Comparison of ENCODE assay signal across 10 mouse cellular contexts in the genomic region with DNA sequence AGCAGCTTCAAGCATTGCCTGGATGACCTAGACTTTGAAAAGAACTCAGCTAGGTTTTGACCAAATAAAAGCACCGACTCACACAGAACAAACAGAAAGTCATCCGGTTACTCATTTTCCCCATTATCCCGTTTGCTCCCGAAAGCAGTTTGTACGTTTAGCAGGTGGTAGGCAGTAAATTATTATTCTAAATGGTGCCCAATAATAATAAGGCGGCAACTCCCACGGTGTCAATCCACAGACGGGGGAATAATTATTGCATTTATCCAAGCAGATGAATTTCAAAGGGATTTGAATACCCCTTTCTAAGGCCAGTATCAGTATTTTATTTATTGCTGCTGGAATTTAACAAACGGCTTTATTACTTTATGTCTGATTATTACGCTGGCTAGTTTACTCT. TPM values are rescaled to one million over a fixed set of nuclear protein-coding genes. Genes with fewer than 3 reads are reported as not detected.
DNase-seq lines count a peak whose midpoint lies in the region; ATAC-seq and TF ChIP-seq lines count a peak whose summit lies in the region.
"Had no signal": no experiment of that assay in that cellular context is flagged by ENCODE, and none has a peak within 500 bp of the region (broad histone marks: within the 10 kb centered on the region; RNA-seq: fewer than 3 reads in every experiment).

No protein-coding gene starts in this region.

- intact Hi-C loops in left cerebral cortex, adult 2 months (cut with DNase I) = no loop called here

- DNase-seq in heart, postnatal 0 days (ENCODE audit: low spot score) = no peak
- DNase-seq in heart, adult 9 months (ENCODE audit: low spot score in 2 of 2) = no peak
- no peak for DNase-seq in midbrain, postnatal 0 days (ENCODE audit: low spot score)
- DNase-seq in spleen, adult 12 weeks (ENCODE audit: low spot score) = no peak
- DNase-seq in left cerebral cortex, adult 2 months (ENCODE audit: extremely low spot score in 1 of 2, low spot score in 2 of 2) = no peak
- DNase-seq in adrenal gland, postnatal 25 days = no peak
- DNase-seq: liver, embryonic 13.5 days; thymus, adult 18-20 months had no signal

- 83% methylated on average over 10 of the region's 10 CpGs for WGBS in heart, postnatal 0 days
- WGBS in embryonic facial prominence, embryonic 15.5 days = 52% methylated on average over 10 of the region's 10 CpGs
- WGBS in hindbrain, embryonic 16.5 days = 34% methylated on average over 10 of the region's 10 CpGs
- 23% methylated on average over 10 of the region's 10 CpGs for WGBS in midbrain, postnatal 0 days

- H3K9me3 ChIP-seq in heart, postnatal 0 days (replicated peaks; ENCODE audit: control insufficient read depth, low read length) = no peaks in the 10 kb centered on the region
- no peaks in the 10 kb centered on the region for H3K9me3 ChIP-seq in embryonic facial prominence, embryonic 15.5 days (replicated peaks)
- H3K9me3 ChIP-seq in hindbrain, embryonic 16.5 days (ENCODE audit: control insufficient read depth, low read length) = no peaks in the 10 kb centered on the region
- H3K9me3 ChIP-seq in midbrain, postnatal 0 days (ENCODE audit: low read length) = no peaks in the 10 kb centered on the region
- H3K9me3 ChIP-seq: liver, embryonic 13.5 days had no signal

- ATAC-seq in heart, postnatal 0 days (ENCODE audit: insufficient read depth, low read depth) = no peak
- no peak for ATAC-seq in embryonic facial prominence, embryonic 15.5 days (ENCODE audit: insufficient number of reproducible peaks, low FRiP score, low TSS enrichment, low read depth)
- ATAC-seq in hindbrain, embryonic 16.5 days = no peak
- no peak for ATAC-seq in midbrain, postnatal 0 days (ENCODE audit: low FRiP score)

- TF ChIP-seq EP300 in heart, postnatal 0 days (IDR thresholded peaks at IDR 0.05; ENCODE audit: low read depth) = no peak

- H3K36me3 ChIP-seq in heart, postnatal 0 days (replicated peaks; ENCODE audit: control insufficient read depth, insufficient read depth, low read length) = no peaks in the 10 kb centered on the region
- no peaks in the 10 kb centered on the region for H3K36me3 ChIP-seq in embryonic facial prominence, embryonic 15.5 days
- no peaks in the 10 kb centered on the region for H3K36me3 ChIP-seq in hindbrain, embryonic 16.5 days (ENCODE audit: control insufficient read depth, insufficient read depth, low read length)
- no peaks in the 10 kb centered on the region for H3K36me3 ChIP-seq in midbrain, postnatal 0 days (ENCODE audit: insufficient read depth, low read length)
- H3K36me3 ChIP-seq: liver, embryonic 13.5 days had no signal

- no peak for TF ChIP-seq CTCF in heart, postnatal 0 days (IDR thresholded peaks at IDR 0.05; ENCODE audit: low read depth)
- no peak for TF ChIP-seq CTCF in midbrain, postnatal 0 days (IDR thresholded peaks at IDR 0.05)
- no peak for TF ChIP-seq CTCF in left cerebral cortex, adult 2 months (IDR thresholded peaks at IDR 0.05)

- H3K9ac ChIP-seq in heart, postnatal 0 days (replicated peaks; ENCODE audit: low read depth, low read length) = no peak overlapping the region
- no peak overlapping the region for H3K9ac ChIP-seq in embryonic facial prominence, embryonic 15.5 days
- peak overlapping the region; percentile 33; the same call in 1 of the 2 replicates for H3K9ac ChIP-seq in hindbrain, embryonic 16.5 days (ENCODE audit: low read depth, low read length)
- peak overlapping the region; percentile 93 for H3K9ac ChIP-seq in midbrain, postnatal 0 days (replicated peaks; ENCODE audit: low read length, poor library complexity, severe bottlenecking)
- H3K9ac ChIP-seq: liver, embryonic 13.5 days had no signal

- H3K4me2 ChIP-seq in heart, postnatal 0 days (ENCODE audit: low read depth, low read length) = peak overlapping the region; percentile 100
- H3K4me2 ChIP-seq in embryonic facial prominence, embryonic 15.5 days (replicated peaks) = peak overlapping the region; percentile 74; the same call in 1 of the 2 replicates
- H3K4me2 ChIP-seq in hindbrain, embryonic 16.5 days (ENCODE audit: low read length) = peak overlapping the region; percentile 81
- peak overlapping the region; percentile 77 for H3K4me2 ChIP-seq in midbrain, postnatal 0 days (ENCODE audit: low read depth, low read length, poor library complexity, severe bottlenecking)

- H3K4me3 ChIP-seq in heart, postnatal 0 days (ENCODE audit: low read depth, low read length) = no peak overlapping the region
- H3K4me3 ChIP-seq in embryonic facial prominence, embryonic 15.5 days (replicated peaks) = peak overlapping the region; percentile 73
- H3K4me3 ChIP-seq in hindbrain, embryonic 16.5 days (ENCODE audit: low read length) = peak overlapping the region; percentile 88
- peak overlapping the region; percentile 73; the same call in 1 of the 2 replicates for H3K4me3 ChIP-seq in midbrain, postnatal 0 days (ENCODE audit: low read depth, low read length)
- H3K4me3 ChIP-seq in left cerebral cortex, adult 2 months = no peak overlapping the region

- peaks cover 6% of the 10 kb centered on the region for H3K4me1 ChIP-seq in heart, postnatal 0 days (ENCODE audit: control insufficient read depth, insufficient read depth)
- peaks cover 29% of the 10 kb centered on the region for H3K4me1 ChIP-seq in embryonic facial prominence, embryonic 15.5 days
- peaks cover 27% of the 10 kb centered on the region for H3K4me1 ChIP-seq in hindbrain, embryonic 16.5 days (ENCODE audit: control insufficient read depth, insufficient read depth, low read depth, low read length)
- peaks cover 4% of the 10 kb centered on the region; the same call in 1 of the 2 replicates for H3K4me1 ChIP-seq in midbrain, postnatal 0 days (ENCODE audit: insufficient read depth, low read length)

- no peaks in the 10 kb centered on the region for H3K27me3 ChIP-seq in heart, postnatal 0 days (ENCODE audit: control insufficient read depth, insufficient read depth, low read length)
- H3K27me3 ChIP-seq in embryonic facial prominence, embryonic 15.5 days = no peaks in the 10 kb centered on the region
- no peaks in the 10 kb centered on the region for H3K27me3 ChIP-seq in hindbrain, embryonic 16.5 days (replicated peaks; ENCODE audit: control insufficient read depth, insufficient read depth, low read length)
- no peaks in the 10 kb centered on the region for H3K27me3 ChIP-seq in midbrain, postnatal 0 days (ENCODE audit: insufficient read depth, low read length)

- no peak overlapping the region for H3K27ac ChIP-seq in heart, postnatal 0 days (ENCODE audit: low read depth)
- peak overlapping the region; percentile 91; the same call in 1 of the 2 replicates for H3K27ac ChIP-seq in embryonic facial prominence, embryonic 15.5 days (replicated peaks)
- peak overlapping the region; percentile 87; the same call in 1 of the 2 replicates for H3K27ac ChIP-seq in hindbrain, embryonic 16.5 days (ENCODE audit: low read depth, low read length)
- peak overlapping the region; percentile 85; the same call in 1 of the 2 replicates for H3K27ac ChIP-seq in midbrain, postnatal 0 days (ENCODE audit: low read depth, low read length)
- H3K27ac ChIP-seq in left cerebral cortex, adult 2 months = no peak overlapping the region
- H3K27ac ChIP-seq: liver, embryonic 13.5 days had no signal

RNA-seq across cellular contexts. Expression of a gene that starts 14.8 kb away (rescaled TPM):
- total RNA-seq in heart, postnatal 0 days (2014; rRNA removed; ENCODE audit: low replicate concordance) = 2.5 and 4.8 TPM in 2 replicates
- polyA plus RNA-seq in heart, postnatal 0 days (2015; fragmentation: Nextera tagmentation; extraction: Ambion mirVana) = 0.19 and 0.31 TPM in 2 replicates
- 0.99 and 1.5 TPM in 2 replicates for polyA plus RNA-seq in embryonic facial prominence, embryonic 15.5 days (2015; fragmentation: Nextera tagmentation; extraction: Ambion mirVana)
- polyA plus RNA-seq in hindbrain, embryonic 16.5 days (2015; fragmentation: Nextera tagmentation; extraction: Ambion mirVana) = 3.0 and 3.3 TPM in 2 replicates
- total RNA-seq in midbrain, postnatal 0 days (2014; rRNA removed) = 51.3 and 61.0 TPM in 2 replicates
- polyA plus RNA-seq in midbrain, postnatal 0 days (2015; fragmentation: Nextera tagmentation; extraction: Ambion mirVana) = 2.5 and 2.7 TPM in 2 replicates
- 10 to 100 TPM in 1 of 2 experiments, 1 to 10 TPM in 1; 9.9 to 10.3 TPM for total RNA-seq in left cerebral cortex, adult 2 months (2021)
- 1.00 and 1.3 TPM in 2 replicates for total RNA-seq in adrenal gland, postnatal 25 days (2021)

RNA-seq across cellular contexts. Expression of a gene that starts 43.9 kb away (rescaled TPM):
- total RNA-seq in heart, postnatal 0 days (2014; rRNA removed; ENCODE audit: low replicate concordance) = 11.7 and 24.8 TPM in 2 replicates
- polyA plus RNA-seq in heart, postnatal 0 days (2015; fragmentation: Nextera tagmentation; extraction: Ambion mirVana) = 84.7 and 85.5 TPM in 2 replicates
- polyA plus RNA-seq in embryonic facial prominence, embryonic 15.5 days (2015; fragmentation: Nextera tagmentation; extraction: Ambion mirVana) = 87.6 TPM in 2 replicates
- 145 and 147 TPM in 2 replicates for polyA plus RNA-seq in hindbrain, embryonic 16.5 days (2015; fragmentation: Nextera tagmentation; extraction: Ambion mirVana)
- 27.0 and 41.3 TPM in 2 replicates for total RNA-seq in midbrain, postnatal 0 days (2014; rRNA removed)
- 140 and 144 TPM in 2 replicates for polyA plus RNA-seq in midbrain, postnatal 0 days (2015; fragmentation: Nextera tagmentation; extraction: Ambion mirVana)
- total RNA-seq in left cerebral cortex, adult 2 months (2021) = 10 to 100 TPM; 63.1 to 69.7 TPM
- 39.8 and 54.2 TPM in 2 replicates for total RNA-seq in adrenal gland, postnatal 25 days (2021)

Comparison
In these comparisons a context has a peak if more than half of its experiments do, and no peak if none do; other contexts are left out.
1. H3K27ac ChIP-seq: peak in embryonic facial prominence, embryonic 15.5 days (single experiment), hindbrain, embryonic 16.5 days (single experiment) and midbrain, postnatal 0 days (single experiment); none in heart, postnatal 0 days (single experiment) and left cerebral cortex, adult 2 months (single experiment).
2. H3K4me3 ChIP-seq: peak in embryonic facial prominence, embryonic 15.5 days (single experiment), hindbrain, embryonic 16.5 days (single experiment) and midbrain, postnatal 0 days (single experiment); none in heart, postnatal 0 days (single experiment) and left cerebral cortex, adult 2 months (single experiment).
3. H3K9ac ChIP-seq: peak in hindbrain, embryonic 16.5 days (single experiment) and midbrain, postnatal 0 days (single experiment); none in heart, postnatal 0 days (single experiment) and embryonic facial prominence, embryonic 15.5 days (single experiment).
4. Peak in every context shown above with its lines, with median percentiles within 50 percentile points of each other: H3K4me2 ChIP-seq.